Mouse (Mus musculus): ENCODE results near the gene Kat7.

The Kat7 gene

DNA sequence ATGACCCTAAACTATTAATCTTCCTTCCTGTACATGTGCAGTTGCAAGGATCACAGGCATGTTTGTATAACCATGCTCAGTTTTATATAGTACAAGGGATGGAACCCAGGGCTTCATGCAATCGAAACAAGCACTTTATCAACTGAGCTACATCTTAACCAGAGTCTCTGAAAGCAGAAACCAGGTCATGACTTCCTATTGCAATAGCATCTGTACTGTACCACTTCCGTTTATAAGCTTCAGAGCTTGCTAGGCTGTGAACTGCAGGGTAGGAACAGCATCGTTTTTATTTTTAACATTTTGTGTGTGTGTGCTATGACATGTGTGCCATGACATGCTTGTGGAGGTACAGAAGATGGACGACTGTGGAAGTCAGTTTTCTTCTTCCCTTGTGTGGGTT lies 23.2 kb upstream of the Kat7 start:
- DNase-seq: no peak

DNA sequence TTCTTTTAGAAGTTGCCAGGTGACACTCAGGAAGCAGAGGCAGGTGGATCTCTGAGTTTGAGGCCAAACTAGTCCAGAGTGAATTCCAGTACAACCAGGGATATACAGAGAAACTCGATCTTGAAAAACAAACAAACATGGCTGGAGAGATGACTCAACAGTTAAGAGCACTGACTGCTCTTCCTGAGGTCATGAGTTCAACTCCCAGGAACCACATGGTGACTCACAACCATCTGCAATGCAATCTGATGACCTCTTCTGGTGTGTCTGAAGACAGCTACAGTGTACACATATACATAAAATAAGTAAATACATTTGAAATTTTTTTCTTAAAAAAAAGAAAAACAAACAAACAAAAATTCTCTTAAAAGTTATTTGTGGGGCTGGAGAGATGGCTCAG lies 20.6 kb upstream of the Kat7 start:
- no peak for DNase-seq

GRCm38 (mm10) chr11:95328629-95329028 lies 18.6 kb upstream of the Kat7 start:
- no peak for DNase-seq

DNA sequence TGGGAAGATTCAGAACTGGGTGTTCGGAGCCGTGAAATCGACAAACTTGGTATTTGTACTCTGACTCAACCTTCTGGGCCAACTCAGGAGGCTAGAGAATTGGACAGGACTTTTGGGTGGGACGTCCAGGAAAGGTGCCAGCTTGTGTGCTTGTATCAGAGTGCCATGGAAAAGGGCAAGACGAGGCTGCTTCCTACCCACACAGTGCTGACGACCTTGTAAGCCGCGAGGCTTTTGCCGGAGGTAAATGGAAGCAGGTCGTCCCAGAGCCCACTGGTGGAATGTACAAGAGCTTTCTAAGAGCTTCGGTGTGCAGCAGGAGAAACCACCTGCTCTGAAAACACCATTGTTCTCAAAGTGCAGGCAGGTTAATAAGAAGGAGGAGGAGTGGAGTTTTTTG lies 16.2 kb upstream of the Kat7 start:
- no peak for DNase-seq

GRCm38 (mm10) chr11:95325832-95326231 lies 15.8 kb upstream of the Kat7 start:
- DNase-seq: no peak

- DNase-seq: peak in 1 of 2 experiments; percentile 34
Measured at GRCm38 (mm10) chr11:95324181-95324580, 14.1 kb upstream of the Kat7 start.

DNA sequence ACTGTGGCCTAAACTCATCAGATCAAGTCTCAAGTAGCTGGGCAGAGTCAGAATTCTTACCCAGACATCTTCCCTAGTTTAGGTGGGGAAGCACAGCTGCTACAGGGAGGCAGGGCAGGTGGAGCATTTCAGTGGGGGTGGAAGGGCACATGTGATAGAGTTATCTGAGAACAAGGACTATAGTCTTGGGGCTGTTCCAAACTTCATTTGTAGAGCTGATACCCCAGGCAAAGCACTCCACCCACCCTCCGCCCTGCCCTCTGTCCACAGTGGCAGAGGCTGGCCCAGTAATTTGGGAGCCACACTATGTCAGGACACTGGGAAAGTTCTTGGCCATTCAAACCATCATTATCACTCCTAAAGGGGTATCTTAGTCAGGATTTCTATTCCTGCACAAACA lies 10.0 kb upstream of the Kat7 start:
- no peak for DNase-seq

DNA sequence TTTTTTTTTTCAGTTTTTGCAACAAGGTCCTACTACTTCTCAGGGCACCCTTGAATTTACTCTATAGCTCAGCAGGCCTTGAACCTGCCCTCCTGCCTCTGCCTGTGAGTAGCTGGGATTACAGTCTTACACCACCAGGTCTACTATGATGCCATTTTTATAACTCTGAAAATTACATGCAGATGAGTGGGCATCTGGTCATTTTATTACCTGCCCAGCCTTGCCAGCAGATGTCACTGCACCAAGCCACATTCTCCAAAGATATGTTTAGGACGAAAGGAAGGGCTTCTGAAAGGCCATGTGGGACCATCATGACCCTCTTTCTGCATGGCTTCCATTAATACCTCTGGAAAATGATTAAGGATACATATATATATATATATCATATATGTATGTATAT lies 9.5 kb upstream of the Kat7 start:
- DNase-seq: no peak

DNA sequence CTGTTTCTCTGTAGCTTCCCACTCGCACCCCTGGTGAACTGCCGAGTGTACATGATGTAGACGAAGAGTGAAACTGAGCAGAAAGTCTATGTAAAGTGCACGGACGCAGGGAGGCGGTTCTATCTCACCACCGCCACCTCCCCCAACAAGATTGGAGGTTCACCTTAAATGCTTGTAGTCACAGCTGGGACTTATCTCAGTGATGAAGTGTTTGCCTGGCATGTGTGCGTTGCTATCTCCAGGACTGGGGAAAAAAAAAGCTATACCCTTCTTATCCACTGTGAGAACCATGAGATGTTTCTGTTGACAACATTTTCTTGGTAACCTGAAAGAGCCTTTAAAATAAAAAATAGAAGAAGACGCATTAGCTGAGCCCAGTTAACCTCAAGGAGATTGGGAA lies 8.1 kb upstream of the Kat7 start:
- DNase-seq: no peak

DNA sequence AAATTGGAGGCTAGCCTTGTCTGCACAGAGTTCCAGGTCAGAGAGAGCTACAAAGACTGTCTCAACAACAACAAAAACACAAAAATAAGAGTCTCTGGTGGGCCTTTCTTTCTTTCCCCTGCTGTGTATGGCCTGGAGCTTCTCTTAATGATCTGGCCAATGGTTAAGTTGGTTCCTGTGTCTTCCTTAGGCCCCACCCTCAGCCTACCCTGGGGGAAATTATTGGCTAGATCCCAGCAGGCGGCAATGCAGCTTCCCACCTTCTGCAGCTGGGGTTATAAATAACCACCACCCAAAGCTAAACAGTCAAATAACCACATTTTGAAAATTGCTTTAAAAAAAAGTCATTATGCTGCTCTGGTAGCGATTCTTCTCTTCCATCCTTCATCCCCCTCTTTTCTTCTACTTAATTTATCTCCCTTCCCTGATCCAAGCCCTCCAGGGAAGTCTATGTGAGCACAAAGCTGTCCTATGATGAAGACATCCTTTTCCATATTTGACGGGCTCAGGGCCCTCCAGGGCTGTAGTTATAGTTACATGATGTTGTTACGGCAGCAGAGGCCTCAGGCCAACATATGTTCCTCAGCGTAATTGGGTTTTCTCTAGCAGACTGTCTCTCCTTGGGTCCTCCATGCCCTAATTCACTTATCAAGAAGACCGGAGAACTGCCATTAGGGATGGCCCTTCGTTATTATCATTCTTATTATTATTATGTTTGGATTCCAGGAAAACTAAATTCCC lies 5.3 kb upstream of the Kat7 start:
- no peak for DNase-seq

DNA sequence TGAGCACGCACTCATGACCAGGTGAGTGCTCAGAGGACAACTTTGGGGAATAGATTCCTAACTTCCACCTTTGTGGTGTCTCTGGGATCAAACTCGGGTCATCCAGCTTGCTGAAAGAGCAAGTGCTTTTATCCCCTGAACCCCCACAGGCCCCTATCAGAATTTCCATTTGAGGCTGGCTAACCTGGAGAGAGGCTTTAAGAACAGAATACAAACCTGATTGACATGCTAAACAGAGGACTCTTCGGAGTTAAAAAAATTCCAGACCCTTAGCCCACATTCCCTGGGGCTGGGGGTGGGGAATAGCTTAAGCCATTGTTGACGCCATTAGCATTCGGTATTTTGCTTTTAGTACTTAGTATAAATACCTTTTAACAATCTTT lies 1.4 kb upstream of the Kat7 start:
- no peak for DNase-seq

GRCm38 (mm10) chr11:95310648-95311424 lies 790 bp upstream of the Kat7 start:
- peak in 1 of 2 experiments; percentile 22 for DNase-seq

GRCm38 (mm10) chr11:95309510-95310006 lies 488 bp downstream of the Kat7 start:
- DNase-seq: peak; percentile 97 to 98

- no peak for DNase-seq
Measured at GRCm38 (mm10) chr11:95307526-95307925, 2.5 kb downstream of the Kat7 start.

- DNase-seq: no peak
Measured at GRCm38 (mm10) chr11:95305600-95305999, 4.4 kb downstream of the Kat7 start.

DNA sequence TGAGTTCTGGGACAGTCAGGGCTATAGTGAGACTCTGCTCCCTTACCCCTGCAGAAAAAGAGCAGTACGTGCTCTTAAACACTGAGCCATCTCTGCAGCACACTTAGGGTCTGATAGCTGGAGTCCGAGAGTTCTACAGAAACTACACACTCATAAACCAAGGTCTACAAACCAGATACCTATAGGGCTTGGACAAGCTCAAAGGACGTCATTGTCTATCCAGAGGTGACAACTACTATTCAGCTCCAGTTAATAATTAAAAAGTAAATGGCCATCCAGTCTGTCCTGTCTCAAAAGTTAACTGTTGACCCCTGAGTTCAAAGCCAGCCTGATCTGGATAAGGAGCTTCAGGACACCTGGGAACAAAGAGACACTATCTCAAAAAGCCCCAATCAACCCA lies 8.3 kb downstream of the Kat7 start:
- no peak for DNase-seq

- DNase-seq: no peak
Measured at GRCm38 (mm10) chr11:95299886-95300285, 10.2 kb downstream of the Kat7 start.

GRCm38 (mm10) chr11:95298146-95298545 lies 11.9 kb downstream of the Kat7 start:
- peak; percentile 20 to 38 for DNase-seq

DNA sequence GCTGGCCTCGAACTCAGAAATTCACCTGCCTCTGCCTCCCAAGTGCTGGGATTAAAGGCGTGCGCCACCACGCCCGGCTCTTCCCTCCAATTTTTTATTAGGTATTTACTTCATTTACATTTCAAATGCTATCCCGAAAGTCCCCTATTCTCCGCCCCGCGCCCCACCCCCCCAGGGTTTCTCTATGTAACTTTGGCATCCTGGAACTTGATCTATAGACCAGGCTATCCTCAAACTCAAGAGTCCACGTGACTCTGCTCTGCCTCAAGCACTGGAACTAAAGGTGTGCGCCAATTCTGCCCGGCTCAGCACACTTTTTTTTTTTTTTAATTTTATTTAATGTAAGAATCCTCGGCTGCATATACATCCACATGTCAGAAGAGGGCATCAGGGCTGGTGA lies 14.3 kb downstream of the Kat7 start:
- no peak for DNase-seq

DNA sequence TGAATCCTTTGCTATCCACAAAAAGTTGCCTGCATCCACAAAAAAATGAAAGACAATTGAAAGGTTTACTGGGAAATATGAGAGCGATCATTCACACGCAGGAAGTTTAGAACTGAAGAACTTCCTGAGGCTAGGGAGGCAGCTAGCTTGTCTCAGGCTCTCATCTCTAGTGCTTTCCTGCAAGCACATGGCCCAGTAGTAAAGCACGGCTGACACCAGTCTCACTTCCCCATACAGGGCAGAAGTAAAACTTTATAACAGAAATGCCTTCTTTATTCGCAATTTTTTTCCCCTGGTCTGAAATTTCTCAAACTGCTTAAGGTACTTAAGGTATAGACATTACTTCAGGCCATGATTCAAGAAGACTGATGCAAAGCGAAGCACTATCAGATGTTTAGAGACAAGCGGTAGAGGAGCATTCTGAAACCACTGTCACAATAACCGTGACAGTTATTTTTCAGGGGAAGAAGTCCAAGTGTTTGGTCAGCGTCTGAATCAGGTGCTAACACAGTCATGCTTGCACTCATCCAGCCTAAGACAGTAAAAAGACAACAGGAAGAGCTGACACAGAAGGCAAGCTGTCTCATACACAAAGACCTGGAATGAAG lies 16.9 kb downstream of the Kat7 start:
- no peak for DNase-seq

GRCm38 (mm10) chr11:95291998-95292397 lies 18.0 kb downstream of the Kat7 start:
- no peak for DNase-seq

DNA sequence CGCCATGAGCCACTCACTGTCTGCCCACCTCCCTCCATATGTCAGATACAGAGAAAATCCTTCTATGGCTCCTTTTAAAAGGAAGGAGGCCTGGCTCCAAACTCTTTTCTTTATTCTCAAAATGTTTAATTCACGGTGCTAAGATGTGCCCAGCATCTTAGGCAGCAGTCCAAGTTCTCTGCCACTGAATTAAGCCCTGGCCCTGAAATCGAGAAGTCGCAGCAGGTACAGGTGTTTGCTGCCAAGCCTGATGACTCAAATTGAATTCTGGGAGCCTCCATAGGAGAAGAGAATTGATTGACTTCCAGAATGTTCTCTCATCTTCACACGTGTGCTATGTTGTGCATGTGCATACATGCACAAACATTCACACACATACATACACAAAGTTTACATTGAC lies 27.7 kb downstream of the Kat7 start:
- peak; percentile 28 to 44 for DNase-seq

GRCm38 (mm10) chr11:95279061-95279659 lies 30.9 kb downstream of the Kat7 start:
- DNase-seq: no peak
